Mouse (Mus musculus) heart, postnatal 25 days (tissue): ENCODE measurements at regions not wholly inside any gene's neighbourhood (a gene's known extent, or its start where the extent isn't known, plus 50 kb on each side); places are given as distances from the start of the nearest gene placed in this dataset.

ENCODE experiments used
- DNase-seq: peaks from one replicate; pipeline ENCODE4 v3.0.0; 2022; ENCODE audit warnings: low spot score
- intact Hi-C: fragments of 180-260 bp; cut with DNase I; formaldehyde crosslinking; loops from one replicate; pipeline ENCODE4 v1.15.1; 2025

GRCm38 (mm10) chr16:84581166-84581565 lies 66.2 kb downstream of the A730009L09Rik start:
- DNase-seq = no peak
- intact Hi-C loops = no loop called here

- intact Hi-C loops = no loop called here
- DNase-seq = no peak
Measured at GRCm38 (mm10) chr16:84583323-84583722, 68.4 kb downstream of the A730009L09Rik start.

GRCm38 (mm10) chr16:84583773-84584229 lies 68.9 kb downstream of the A730009L09Rik start:
- intact Hi-C loops = no loop called here

GRCm38 (mm10) chr16:84584724-84585399 lies 69.9 kb downstream of the A730009L09Rik start:
- DNase-seq = no peak

More at GRCm38 (mm10) chr16:84583773-84584229, 68.9 kb downstream of the A730009L09Rik start:
- no peak for DNase-seq

GRCm38 (mm10) chr16:84592978-84593377 lies 78.1 kb downstream of the A730009L09Rik start:
- DNase-seq = no peak
- intact Hi-C loops = no loop called here

More at GRCm38 (mm10) chr16:84584724-84585399, 69.9 kb downstream of the A730009L09Rik start:
- intact Hi-C loops = no loop called here

GRCm38 (mm10) chr16:84602969-84603368 lies 88.0 kb downstream of the A730009L09Rik start:
- DNase-seq = no peak
- intact Hi-C loops = no loop called here

GRCm38 (mm10) chr16:84603465-84604205 lies 88.7 kb downstream of the A730009L09Rik start:
- DNase-seq = no peak
- intact Hi-C loops = no loop called here

GRCm38 (mm10) chr16:84604272-84604975 lies 89.5 kb downstream of the A730009L09Rik start:
- intact Hi-C loops = no loop called here
- no peak for DNase-seq

- intact Hi-C loops = no loop called here
- DNase-seq = no peak
Measured at GRCm38 (mm10) chr16:84606010-84606803, 91.3 kb downstream of the A730009L09Rik start.

GRCm38 (mm10) chr16:84606804-84607095 lies 91.8 kb downstream of the A730009L09Rik start:
- intact Hi-C loops = no loop called here
- no peak for DNase-seq

GRCm38 (mm10) chr16:84607503-84607902 lies 92.6 kb downstream of the A730009L09Rik start:
- DNase-seq = no peak
- intact Hi-C loops = no loop called here

- DNase-seq = no peak
- intact Hi-C loops = no loop called here
Measured at GRCm38 (mm10) chr16:84615683-84616082, 100.8 kb downstream of the A730009L09Rik start.

GRCm38 (mm10) chr16:84616132-84616531 lies 101.2 kb downstream of the A730009L09Rik start:
- intact Hi-C loops = no loop called here
- DNase-seq = no peak

GRCm38 (mm10) chr16:84618379-84618778 lies 103.5 kb downstream of the A730009L09Rik start:
- intact Hi-C loops = no loop called here
- DNase-seq = no peak

- intact Hi-C loops = no loop called here
Measured at GRCm38 (mm10) chr16:84619876-84620275, 105.0 kb downstream of the A730009L09Rik start.

GRCm38 (mm10) chr16:84620861-84621260 lies 105.9 kb downstream of the A730009L09Rik start:
- intact Hi-C loops = no loop called here
- DNase-seq = no peak

More at GRCm38 (mm10) chr16:84619876-84620275, 105.0 kb downstream of the A730009L09Rik start:
- DNase-seq = no peak

- intact Hi-C loops = no loop called here
- peak; percentile 3 for DNase-seq
Measured at GRCm38 (mm10) chr16:84621300-84622031, 106.5 kb downstream of the A730009L09Rik start.

GRCm38 (mm10) chr16:84623346-84624085 lies 108.6 kb downstream of the A730009L09Rik start:
- DNase-seq = no peak
- intact Hi-C loops = no loop called here
